Mouse (Mus musculus) right cerebral cortex, postnatal 25 days (tissue): Measurements from ENCODE around the gene Mid1.
A peak's percentile ranks its signal among the peaks of the same experiment; 100 is the strongest.
"Not testable (repeated sequence)": the region's sequence is repeated elsewhere in the genome, so short reads cannot be mapped to it uniquely, and the experiment has no call there.

Experiments used
- DNase-seq: peaks from one replicate; pipeline ENCODE4 v3.0.0; 2022

The Mid1 gene

DNA sequence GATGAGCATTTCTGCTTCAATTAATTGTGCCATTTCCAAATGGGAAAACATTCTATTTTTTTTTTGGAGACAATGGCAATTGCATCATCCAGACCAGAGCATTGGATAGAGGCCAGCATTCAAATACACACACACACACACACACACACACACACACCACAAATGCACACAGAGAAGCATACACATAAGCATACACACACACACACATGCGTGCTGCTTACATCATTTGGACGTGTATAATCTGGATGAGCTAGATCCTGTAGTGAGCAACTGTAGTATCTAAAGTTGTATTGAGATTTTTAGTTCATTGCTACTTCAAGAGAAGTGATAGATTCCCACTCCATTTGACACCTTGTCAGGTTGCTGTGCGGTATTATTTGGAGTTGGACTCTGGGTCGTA lies 289.5 kb downstream of the Mid1 start:
- DNase-seq, result not testable (repeated sequence)

DNA sequence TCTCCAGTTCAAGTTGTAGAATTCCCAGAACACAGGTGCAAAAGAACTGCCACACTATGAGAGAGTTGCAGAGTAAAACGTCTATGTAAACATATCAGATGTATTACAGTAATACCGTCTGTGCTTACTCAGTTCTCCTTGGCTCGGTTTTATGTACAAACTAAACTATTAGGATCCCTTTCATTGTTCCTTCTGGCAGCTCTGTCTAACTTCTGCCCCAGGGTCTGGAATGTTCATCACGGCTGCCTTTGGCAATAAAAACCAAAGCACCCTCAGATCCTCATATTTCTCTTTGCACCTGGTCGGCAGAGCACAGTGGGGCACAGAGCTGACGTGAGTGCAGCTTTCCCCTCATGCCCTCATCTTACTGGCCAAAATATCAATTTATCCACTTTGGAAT lies 290.0 kb downstream of the Mid1 start:
- DNase-seq, result not testable (repeated sequence)

DNA sequence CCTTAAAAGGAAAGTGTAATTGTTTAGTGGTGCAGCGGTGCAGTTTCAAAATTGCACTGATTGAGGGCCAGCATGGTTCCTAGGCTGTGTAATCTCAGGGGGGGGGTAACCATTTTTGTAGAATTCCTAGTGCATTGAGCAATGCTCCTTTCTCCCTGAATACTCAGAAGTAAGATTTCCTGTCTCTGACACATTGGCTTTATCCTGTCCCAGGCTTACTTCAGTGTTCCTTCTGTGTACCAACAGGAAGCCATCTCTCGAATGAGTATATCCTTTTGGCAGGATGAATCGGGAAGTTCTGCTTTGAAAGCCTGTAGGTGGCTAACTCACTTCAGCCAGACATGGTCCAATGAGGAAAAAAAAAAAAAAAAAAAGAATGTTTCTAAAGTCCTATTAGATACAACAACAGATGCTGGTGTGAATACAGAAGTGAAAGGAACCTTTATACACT lies 290.7 kb downstream of the Mid1 start:
- not testable (repeated sequence) for DNase-seq

DNA sequence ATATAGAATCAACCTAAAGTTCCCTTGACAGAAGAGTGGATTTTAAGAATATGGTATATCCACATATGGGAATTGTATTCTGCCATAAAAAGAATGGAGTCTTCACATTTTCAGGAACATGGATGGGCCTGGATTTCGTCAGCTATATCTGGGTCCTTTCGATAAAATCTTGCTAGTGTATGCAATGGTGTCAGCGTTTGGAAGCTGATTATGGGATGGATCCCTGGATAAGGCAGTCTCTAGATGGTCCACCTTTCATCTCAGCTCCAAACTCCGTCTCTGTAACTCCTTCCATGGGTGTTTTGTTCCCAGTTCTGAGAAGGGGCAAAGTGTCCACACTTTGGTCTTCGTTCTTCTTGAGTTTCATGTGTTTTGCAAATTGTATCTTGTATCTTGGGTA lies 291.3 kb downstream of the Mid1 start:
- not testable (repeated sequence) for DNase-seq

DNA sequence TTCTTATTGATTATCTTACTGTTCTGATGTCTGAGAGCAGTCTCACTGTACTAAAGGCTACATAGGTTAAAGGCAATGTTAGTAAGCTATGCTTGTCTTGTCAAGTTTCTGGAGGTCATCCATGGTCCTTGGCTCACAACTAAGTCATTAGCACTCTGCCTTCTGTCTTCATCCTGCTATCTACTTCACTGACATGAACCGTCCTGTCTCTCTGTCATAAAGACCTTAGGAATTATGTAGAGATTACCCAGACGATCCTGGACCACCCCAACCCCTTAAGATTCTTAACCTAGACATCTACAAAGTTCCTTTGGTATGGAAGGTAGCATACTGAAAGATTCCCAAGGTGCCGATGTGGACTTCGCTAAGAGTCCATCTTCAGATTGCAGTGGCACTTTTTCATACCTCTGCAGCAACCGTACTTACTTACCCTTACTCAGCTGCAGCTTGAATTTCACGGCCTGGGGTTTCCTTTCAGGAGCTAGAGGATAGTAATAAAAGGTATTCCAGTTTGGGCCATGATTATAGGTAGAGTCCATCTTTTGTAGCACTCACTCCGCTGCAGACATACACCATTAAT lies 292.9 kb downstream of the Mid1 start:
- not testable (repeated sequence) for DNase-seq

DNA sequence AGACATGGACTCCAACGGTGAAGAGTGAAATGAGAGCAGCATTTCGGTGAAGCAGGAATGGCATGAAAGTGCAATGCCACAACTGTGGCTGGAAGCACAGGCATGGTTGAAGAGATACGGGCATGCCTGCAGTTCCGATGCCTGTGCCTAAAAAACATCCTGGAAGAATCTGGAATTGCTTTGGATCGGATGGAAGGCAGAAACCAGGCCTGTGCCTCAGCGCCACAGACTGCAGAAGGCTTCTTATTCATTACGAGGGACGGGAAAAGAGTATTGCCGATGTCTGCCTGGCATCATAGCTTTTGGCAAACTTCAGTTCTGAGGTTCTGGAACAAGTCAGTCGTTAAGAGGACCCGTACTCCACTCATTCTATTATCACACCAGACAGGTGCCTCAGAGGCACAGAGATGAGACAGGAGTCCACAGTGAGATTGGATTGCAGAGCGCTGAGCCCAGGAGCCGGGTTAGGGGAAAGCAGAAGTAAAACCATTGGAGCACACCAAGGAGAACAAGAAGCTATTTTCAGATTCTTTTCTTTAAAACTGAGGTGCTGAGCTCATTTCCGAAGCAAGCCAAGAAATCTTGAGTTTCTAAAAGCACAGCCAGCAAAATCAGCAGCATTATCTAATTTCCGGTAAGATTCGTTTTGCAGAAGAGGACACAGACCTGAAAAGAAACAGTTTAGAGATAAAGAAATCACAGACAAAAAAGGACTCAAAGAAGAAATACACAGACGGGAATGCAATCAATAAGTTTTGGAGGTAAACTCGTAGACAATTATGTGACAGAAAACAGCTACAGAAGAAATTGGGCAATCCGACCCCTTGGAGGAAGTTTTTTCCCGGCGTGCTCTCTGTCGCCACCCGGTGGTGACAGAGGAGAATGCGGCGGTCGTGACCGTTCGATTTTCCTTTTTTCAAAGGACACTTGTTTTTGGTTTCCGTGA lies 293.7 kb downstream of the Mid1 start:
- peak; percentile 71 for DNase-seq

DNA sequence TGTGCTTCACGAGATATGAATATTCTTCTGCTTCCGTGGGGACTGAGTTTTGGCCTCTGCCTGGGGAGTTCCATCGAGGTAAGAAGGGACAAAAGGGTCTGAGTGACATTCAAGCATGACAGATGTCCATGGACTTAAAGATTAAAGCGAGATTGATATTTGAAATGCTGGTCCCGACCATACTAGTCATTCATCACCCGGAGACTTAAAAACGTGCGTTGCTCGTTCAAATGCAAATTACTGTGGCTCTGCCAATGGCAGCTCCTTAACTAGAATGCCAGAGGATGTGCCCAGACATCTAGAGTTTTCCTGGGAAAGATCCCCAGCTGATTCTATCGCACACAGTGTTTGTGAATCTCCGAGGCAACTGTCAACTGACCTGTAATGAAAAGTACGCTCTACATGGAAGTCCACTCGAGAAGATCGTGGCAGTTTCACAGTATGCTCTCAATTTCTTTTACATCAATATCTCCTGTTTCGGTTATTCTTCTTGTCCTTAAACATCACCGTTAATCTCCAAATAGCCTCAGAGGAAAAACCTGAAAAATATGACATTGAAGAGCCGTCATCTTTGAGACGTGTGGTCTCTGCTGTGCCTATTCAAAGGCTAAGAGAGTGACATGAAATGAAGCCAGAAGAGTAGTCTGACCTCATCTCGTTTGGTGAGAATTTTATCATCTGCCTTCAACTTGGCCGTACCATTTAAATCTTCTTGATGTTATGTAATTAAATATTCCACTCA lies 294.6 kb downstream of the Mid1 start:
- DNase-seq, result peak; percentile 67

DNA sequence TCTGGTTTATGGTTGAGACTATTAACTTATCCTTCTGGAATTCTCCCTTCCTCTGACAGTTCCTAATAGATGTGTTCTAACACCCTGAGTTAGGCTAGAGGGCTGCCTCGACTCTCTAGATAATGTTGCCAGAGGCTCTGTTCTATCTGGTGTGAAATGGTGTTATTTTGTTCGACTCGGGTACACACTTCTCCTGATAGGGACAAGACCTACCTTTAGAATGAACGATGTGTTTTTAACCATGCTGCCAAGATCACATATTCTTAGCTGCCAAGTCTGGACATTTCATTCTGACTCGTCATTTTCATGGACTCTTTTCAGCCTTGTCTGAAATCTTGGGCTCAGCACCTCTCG lies 295.2 kb downstream of the Mid1 start:
- not testable (repeated sequence) for DNase-seq

DNA sequence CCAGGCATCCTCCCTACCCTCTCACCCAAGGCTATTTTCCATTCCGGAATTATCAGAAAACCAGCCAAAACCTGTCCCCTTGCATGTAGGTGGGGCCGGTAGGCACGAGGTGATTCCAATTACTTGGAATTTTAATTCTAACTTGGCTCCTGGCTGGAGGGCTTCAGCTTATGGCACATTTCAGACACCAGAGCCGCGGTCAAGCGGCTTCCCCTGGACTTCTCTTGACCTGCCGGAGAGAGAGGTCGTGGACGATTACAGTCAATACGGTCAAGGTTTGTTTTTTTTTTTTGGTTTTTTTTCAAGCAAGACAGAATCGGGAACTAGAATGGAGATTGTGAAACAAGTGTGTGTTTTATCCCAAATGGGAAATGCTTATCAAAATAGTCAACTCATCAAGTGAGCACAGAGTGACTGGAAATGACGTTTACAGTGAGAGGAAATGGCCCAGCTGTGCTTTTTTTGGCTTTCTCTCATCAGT lies 295.9 kb downstream of the Mid1 start:
- DNase-seq, result no peak

DNA sequence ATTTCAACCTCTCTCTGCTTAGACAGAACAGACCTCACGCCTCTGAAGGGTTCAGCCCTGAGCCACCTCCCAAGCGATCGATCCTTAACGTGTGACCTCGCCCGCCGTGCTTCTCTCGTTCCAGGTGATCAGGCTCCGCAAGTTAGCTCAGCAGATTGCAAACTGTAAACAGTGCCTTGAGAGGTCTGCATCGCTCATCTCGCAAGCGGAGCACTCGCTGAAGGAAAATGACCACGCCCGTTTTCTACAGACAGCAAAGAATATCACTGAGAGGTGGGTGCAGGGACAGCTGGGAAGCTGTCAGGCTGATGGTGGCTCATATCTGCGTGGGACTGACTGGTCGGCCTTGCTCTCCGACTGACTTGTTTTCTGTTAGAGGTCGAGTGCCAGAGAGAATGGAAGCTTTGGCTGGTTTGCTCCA lies 296.8 kb downstream of the Mid1 start:
- not testable (repeated sequence) for DNase-seq

DNA sequence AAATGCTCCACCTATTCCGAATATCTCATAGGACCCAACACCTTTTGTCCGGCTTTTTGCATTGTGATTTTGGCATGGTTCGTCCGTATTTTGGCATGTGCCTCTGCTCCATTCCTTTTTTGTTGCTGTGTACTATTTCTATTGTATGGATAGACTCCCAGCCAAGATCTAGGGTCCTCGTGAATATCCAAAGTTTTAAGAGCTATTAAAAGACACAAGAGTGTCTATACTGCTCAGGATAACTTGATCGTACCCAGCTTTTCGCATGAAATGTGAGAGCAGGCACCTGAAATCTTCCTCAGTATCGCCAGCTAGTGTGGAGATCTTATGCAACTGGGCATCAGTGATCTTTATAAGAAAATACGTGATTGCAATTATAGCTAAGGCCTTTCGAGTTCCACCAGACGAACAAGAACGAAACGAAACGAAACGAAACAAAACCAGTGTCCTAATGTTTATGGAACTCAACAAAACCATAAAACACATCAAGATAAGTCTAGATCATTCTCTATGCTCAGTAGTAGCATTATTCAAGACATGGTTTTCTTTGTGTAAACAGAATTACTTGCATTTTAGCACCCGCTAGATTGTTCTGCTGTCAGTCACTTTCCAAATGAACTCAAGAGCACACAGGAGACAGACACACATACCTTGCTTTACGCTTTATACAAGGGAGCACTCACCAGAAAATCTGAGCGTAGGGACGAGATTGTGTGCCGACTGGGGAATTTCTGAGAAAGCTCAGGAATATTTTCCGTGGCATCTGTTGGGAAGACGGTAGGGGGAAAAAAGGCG lies 297.8 kb downstream of the Mid1 start:
- not testable (repeated sequence) for DNase-seq

DNA sequence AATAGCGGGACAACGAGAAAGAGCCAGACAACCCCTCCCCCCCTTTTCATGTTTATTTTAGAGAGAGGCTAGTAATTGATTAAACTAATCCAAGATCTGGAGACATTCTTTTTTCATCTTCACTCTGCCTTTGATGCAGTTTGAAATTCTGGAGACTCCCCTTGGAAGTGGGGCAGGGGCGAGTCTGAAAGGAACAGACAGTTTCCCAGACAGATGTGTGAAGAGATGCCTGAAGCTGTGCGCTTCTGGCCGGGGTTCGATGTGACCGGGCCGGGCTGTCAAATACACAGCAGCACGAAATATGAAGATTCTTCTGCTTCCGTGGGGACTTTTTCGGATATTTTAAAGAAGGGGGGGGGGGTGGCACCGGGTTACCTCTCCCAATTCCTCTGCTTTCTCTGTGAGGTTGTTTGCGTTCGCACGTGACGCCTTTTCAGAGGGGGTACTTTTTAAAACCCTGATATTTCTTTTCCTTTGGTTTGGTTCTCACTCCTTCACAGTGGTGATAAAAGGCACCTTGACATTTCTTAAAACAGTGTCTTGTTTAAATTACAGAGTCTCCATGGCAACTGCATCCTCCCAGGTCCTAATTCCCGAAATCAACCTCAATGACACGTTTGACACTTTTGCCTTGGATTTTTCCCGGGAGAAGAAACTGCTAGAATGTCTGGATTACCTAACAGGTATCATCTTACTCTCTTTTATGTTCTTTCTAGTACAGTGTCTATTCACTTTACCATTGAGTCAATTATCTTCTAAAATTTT lies 298.6 kb downstream of the Mid1 start:
- not testable (repeated sequence) for DNase-seq

DNA sequence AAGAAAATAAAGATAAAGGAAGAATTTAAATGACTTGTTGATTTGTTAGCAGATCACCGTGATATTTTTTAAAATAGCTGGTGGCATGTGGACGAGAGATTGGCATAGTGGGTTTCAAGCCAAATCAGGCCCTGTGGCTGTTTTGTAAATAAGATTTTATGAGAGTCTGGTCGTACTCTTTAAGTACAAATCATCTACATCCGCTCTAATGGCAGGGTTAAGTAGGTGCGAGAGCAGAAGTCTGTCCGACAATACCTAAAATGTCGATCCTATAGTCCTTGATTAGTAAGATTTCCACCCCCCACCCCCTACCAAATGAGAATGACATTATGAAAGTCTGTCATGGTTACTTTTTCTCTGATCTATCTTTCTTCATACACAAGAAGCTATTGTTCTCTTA lies 299.3 kb downstream of the Mid1 start:
- not testable (repeated sequence) for DNase-seq

DNA sequence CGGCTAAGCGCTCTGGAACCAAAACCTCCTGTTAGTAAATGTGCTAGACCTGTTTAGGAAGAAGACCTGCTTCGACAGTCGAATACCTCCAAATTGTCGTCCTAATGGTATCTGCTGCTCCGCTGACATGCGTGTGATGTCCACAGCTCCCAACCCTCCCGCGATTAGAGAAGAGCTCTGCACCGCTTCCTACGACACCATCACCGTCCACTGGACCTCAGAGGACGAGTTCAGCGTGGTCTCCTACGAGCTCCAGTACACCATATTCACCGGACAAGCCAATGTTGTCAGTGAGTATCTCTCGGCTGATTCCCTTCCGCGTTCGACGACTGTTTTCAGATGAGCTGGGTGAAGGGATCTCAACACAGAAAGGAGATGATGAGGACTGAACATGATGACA lies 299.9 kb downstream of the Mid1 start:
- peak; percentile 5 for DNase-seq

DNA sequence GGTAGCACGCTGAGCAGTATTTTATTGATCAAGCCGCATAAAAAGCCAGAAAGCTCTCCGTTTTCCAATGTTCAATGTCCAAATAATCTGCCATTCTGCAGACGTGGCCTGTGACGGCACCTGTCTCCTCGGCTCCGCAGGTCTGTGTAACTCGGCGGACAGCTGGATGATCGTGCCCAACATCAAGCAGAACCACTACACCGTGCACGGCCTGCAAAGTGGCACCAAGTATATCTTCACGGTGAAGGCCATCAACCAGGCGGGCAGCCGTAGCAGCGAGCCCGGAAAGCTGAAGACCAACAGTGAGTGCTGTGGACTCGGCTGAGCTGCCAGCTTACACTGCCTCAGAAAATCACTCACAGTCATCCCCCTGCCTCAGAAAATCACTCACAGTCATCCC lies 300.8 kb downstream of the Mid1 start:
- DNase-seq, result peak; percentile 26

DNA sequence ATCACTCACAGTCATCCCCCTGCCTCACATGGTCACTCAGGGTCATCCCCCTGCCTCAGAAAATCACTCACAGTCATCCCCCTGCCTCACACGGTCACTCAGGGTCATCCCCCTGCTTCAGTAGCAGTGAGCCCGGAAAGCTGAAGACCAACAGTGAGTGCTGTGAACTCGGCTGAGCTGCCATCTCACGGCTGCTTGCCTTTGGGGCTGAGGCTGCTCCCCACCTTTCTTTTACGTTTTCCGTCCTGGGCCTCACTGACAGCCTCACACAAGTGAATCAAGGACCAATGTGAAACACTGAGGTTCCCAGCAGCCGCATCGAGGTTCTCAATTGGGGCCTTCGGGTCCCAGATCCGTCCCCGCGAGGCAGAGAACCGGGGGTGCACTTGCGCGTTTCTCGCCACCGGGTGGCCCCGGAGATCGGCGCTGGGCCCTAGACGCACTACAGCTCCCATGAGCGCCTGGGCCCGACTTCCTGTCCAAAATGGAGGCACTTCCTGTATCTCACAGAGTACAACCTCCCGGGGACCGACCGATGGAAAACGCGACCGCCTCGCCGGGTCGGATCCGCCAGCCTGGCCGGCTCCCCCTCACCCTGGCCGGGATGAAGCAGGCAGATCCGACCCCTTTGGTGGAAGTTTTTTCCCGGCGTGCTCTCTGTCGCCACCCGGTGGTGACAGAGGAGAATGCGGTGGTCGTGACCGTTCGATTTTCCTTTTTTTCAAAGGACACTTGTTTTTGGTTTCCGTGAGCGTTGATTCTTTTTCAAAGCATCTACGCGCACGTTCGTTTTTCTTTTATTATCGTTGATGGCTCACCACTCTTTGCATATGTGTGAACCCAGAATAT lies 301.7 kb downstream of the Mid1 start:
- peak; percentile 91 for DNase-seq

DNA sequence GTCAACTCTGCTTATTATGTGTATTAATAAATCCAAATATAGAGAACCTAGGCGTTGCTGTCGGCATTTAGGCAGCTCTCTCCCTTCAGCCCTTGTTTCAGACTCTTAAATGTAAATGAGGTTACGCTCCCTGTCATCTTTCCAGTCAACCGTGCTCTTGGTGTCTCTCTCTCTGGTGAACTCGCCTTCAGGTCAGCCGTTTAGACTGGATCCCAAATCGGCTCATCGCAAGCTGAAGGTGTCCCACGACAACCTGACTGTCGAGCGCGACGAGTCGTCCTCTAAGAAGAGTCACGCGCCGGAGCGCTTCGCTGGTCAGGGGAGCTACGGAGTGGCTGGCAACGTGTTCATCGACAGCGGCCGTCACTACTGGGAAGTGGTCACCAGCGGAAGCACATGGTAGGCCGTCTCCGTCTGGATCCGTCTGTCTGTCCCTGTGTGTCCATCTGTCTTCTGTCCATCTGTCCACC lies 302.4 kb downstream of the Mid1 start:
- DNase-seq, result peak; percentile 64

DNA sequence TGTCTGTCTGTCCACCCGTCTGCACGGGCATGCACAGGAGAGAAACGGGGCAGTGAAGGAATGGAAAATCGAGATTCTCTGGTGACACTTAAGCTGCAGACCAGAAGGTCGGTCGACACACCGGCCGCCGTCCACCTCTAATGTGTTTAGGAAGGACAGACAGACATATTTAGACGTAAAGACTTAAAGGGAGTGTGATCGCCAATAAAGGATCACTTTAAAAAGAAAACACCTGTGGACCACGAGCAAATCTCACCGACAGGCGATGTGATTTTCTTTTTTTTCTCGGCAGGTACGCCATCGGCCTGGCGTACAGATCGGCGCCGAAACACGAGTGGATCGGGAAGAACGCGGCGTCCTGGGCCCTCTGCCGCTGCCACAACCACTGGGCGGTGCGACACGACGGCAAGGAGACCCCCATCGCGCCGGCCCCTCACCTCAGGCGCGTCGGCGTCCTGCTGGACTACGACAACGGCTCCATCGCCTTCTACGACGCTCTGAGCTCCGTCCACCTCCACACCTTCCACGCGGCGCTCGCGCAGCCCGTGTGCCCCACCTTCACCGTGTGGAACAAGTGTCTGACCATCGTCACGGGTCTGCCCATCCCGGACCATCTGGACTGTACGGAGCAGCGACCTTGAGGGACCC lies 303.7 kb downstream of the Mid1 start:
- peak; percentile 31 for DNase-seq

DNA sequence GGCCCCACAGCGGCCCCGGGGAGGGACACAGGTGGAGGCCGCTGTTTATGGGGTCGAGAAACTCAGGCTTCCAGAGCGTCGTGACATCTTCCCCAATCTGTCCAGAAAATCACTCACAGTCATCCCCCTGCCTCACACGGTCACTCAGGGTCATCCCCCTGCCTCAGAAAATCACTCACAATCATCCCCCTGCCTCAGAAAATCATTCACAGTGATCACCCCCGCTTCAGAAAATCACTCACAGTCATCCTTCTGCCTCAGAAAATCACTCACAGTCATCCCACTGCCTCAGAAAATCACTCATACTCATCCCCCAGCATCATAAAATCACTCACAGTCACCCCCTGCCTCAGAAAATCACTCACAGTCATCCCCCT lies 304.2 kb downstream of the Mid1 start:
- not testable (repeated sequence) for DNase-seq
